Comparison of ENCODE assay signal across 8 mouse cellular contexts in genomic region chr7:45644183-45644582, GRCm38 (mm10). TPM values are rescaled to one million over a fixed set of nuclear protein-coding genes. Genes with fewer than 3 reads are reported as not detected.
DNase-seq lines count a peak whose midpoint lies in the region; ATAC-seq lines count a peak whose summit lies in the region.

No protein-coding gene starts in this region.

- peak overlapping the region; percentile 44 for H3K4me3 ChIP-seq in embryonic facial prominence, embryonic 15.5 days (replicated peaks)

- peak; percentile 14; the same call in 1 of the 2 replicates for ATAC-seq in embryonic facial prominence, embryonic 15.5 days (ENCODE audit: insufficient number of reproducible peaks, low FRiP score, low TSS enrichment, low read depth)

- DNase-seq in ovary, postnatal 36 days (ENCODE audit: low spot score), result peak; percentile 43
- no peak for DNase-seq in ovary, postnatal 10 days (ENCODE audit: low spot score)
- peak; percentile 61 for DNase-seq in heart, postnatal 4 days
- DNase-seq in left cerebral cortex, postnatal 25 days (ENCODE audit: low spot score in 2 of 2), result peak; percentile 68 to 87
- peak; percentile 36 for DNase-seq in naive thymus-derived CD4-positive, alpha-beta T cell, adult 2 months (ENCODE audit: low read depth)
- no peak for DNase-seq in spleen, postnatal 10 days (ENCODE audit: low spot score in 2 of 2)
- DNase-seq in adrenal gland, postnatal 25 days, result no peak

- WGBS in embryonic facial prominence, embryonic 15.5 days, result 2% methylated on average over 18 of the region's 18 CpGs

- no peaks in the 10 kb centered on the region for H3K9me3 ChIP-seq in embryonic facial prominence, embryonic 15.5 days (replicated peaks)

- peaks cover 57% of the 10 kb centered on the region for H3K4me1 ChIP-seq in embryonic facial prominence, embryonic 15.5 days

- peak overlapping the region; percentile 72 for H3K4me2 ChIP-seq in embryonic facial prominence, embryonic 15.5 days (replicated peaks)

- peak overlapping the region; percentile 84 for H3K27ac ChIP-seq in embryonic facial prominence, embryonic 15.5 days (replicated peaks)

- no peaks in the 10 kb centered on the region for H3K36me3 ChIP-seq in embryonic facial prominence, embryonic 15.5 days

- H3K27me3 ChIP-seq in embryonic facial prominence, embryonic 15.5 days, result no peaks in the 10 kb centered on the region

- H3K9ac ChIP-seq in embryonic facial prominence, embryonic 15.5 days, result 0 out of 2 replicates have a peak overlapping the region, but pooled peaks have one; percentile 13

- intact Hi-C loops in left cerebral cortex, postnatal 25 days (cut with DNase I), result no loop called here

RNA-seq across cellular contexts. Expression of gene Mamstr, which starts 4.4 kb away (rescaled TPM):
- 20.0 and 21.4 TPM in 2 replicates for polyA plus RNA-seq in embryonic facial prominence, embryonic 15.5 days (2015; fragmentation: Nextera tagmentation; extraction: Ambion mirVana)
- 10 to 100 TPM in 1 of 2 experiments, 1 to 10 TPM in 1; 8.8 to 11.7 TPM for total RNA-seq in heart, postnatal 4 days (2021)
- 1 to 10 TPM; 2.4 to 3.6 TPM for total RNA-seq in left cerebral cortex, postnatal 25 days (2021)
- total RNA-seq in adrenal gland, postnatal 25 days (2021), result 3.5 and 4.3 TPM in 2 replicates

RNA-seq across cellular contexts. Expression of gene Rasip1, which starts 16.9 kb away (rescaled TPM):
- polyA plus RNA-seq in embryonic facial prominence, embryonic 15.5 days (2015; fragmentation: Nextera tagmentation; extraction: Ambion mirVana), result 14.5 and 15.3 TPM in 2 replicates
- total RNA-seq in heart, postnatal 4 days (2021), result 10 to 100 TPM; 50.0 to 50.5 TPM
- total RNA-seq in left cerebral cortex, postnatal 25 days (2021), result 1 to 10 TPM; 8.1 to 8.2 TPM
- 21.3 and 23.3 TPM in 2 replicates for total RNA-seq in adrenal gland, postnatal 25 days (2021)

RNA-seq across cellular contexts. Expression of gene Fut2, which starts 22.0 kb away (rescaled TPM):
- 6.3 and 6.5 TPM in 2 replicates for polyA plus RNA-seq in embryonic facial prominence, embryonic 15.5 days (2015; fragmentation: Nextera tagmentation; extraction: Ambion mirVana)
- not detected for total RNA-seq in heart, postnatal 4 days (2021)
- total RNA-seq in left cerebral cortex, postnatal 25 days (2021), result under 1 TPM in 1 of 2 experiments, not detected in 1; 0.21 TPM
- not detected in 2 replicates for total RNA-seq in adrenal gland, postnatal 25 days (2021)

RNA-seq across cellular contexts. Expression of gene Izumo1, which starts 22.6 kb away (rescaled TPM):
- polyA plus RNA-seq in embryonic facial prominence, embryonic 15.5 days (2015; fragmentation: Nextera tagmentation; extraction: Ambion mirVana), result 0.38 and 0.41 TPM in 2 replicates
- under 1 TPM; 0.56 to 0.60 TPM for total RNA-seq in heart, postnatal 4 days (2021)
- total RNA-seq in left cerebral cortex, postnatal 25 days (2021), result not detected
- total RNA-seq in adrenal gland, postnatal 25 days (2021), result 0.36 TPM in 1 of 2 replicates, not detected in the other

RNA-seq across cellular contexts. Expression of gene Fut1, which starts 27.1 kb away (rescaled TPM):
- 4.8 and 5.3 TPM in 2 replicates for polyA plus RNA-seq in embryonic facial prominence, embryonic 15.5 days (2015; fragmentation: Nextera tagmentation; extraction: Ambion mirVana)
- total RNA-seq in heart, postnatal 4 days (2021), result not detected
- under 1 TPM in 1 of 2 experiments, not detected in 1; 0.21 TPM for total RNA-seq in left cerebral cortex, postnatal 25 days (2021)
- total RNA-seq in adrenal gland, postnatal 25 days (2021), result not detected in 2 replicates

Comparison
In these comparisons a context has a peak if more than half of its experiments do, and no peak if none do; other contexts are left out.
1. DNase-seq: peak in ovary, postnatal 36 days (single experiment), heart, postnatal 4 days (single experiment), left cerebral cortex, postnatal 25 days (2 of 2) and naive thymus-derived CD4-positive, alpha-beta T cell, adult 2 months (single experiment); none in ovary, postnatal 10 days (single experiment), spleen, postnatal 10 days (0 of 2) and adrenal gland, postnatal 25 days (single experiment).